Mouse (Mus musculus): ENCODE measurements around the gene Zbtb39. TPM values are rescaled to one million over a fixed set of nuclear protein-coding genes. Genes with fewer than 3 reads are reported as not detected.

The Zbtb39 gene
- polyA plus RNA-seq, 1 experiment from 2014 or later: 4.9 TPM

GRCm38 (mm10) chr10:127738151-127738882 is 1.0 kb upstream of the Zbtb39 start:
- Histone ChIP-seq H3K27ac (ENCODE audit: low read length) (no peak overlapping the region), H3K4me3 (ENCODE audit: low read depth, low read length) (peak overlapping the region; percentile 86; the same call in 1 of the 2 replicates), H3K4me1 (ENCODE audit: control insufficient read depth, insufficient read depth, low read length) (peaks cover 8% of the 10 kb centered on the region; the same call in 1 of the 2 replicates), H3K9me3 (ENCODE audit: control insufficient read depth, low read depth, low read length) (no peaks in the 10 kb centered on the region), H3K4me2 (replicated peaks; ENCODE audit: low read depth, low read length) (peak overlapping the region; percentile 82; the same call in 1 of the 2 replicates), H3K9ac (replicated peaks; ENCODE audit: low read depth, low read length) (no peak overlapping the region), H3K27me3 (ENCODE audit: control insufficient read depth, insufficient read depth, low read length) (no peaks in the 10 kb centered on the region), H3K36me3 (ENCODE audit: control insufficient read depth, insufficient read depth, low read length) (peaks cover 21% of the 10 kb centered on the region)
- WGBS: 42% methylated on average over 13 of the region's 13 CpGs
- 0 out of 2 replicates have a peak, but pooled peaks have one; percentile 11 for ATAC-seq (ENCODE audit: insufficient number of reproducible peaks, insufficient read depth, low FRiP score, low read depth)

GRCm38 (mm10) chr10:127739661-127740161 is 373 bp downstream of the Zbtb39 start:
- peaks cover 34% of the 10 kb centered on the region for H3K36me3 ChIP-seq (ENCODE audit: control insufficient read depth, insufficient read depth, low read length)
- under 1% methylated on average over 49 of the region's 55 CpGs for WGBS
- peak overlapping the region; percentile 82 for H3K4me2 ChIP-seq (replicated peaks; ENCODE audit: low read depth, low read length)
- peak; percentile 15; the same call in 1 of the 2 replicates for ATAC-seq (ENCODE audit: insufficient number of reproducible peaks, insufficient read depth, low FRiP score, low read depth)
- H3K4me3 ChIP-seq (ENCODE audit: low read depth, low read length): peak overlapping the region; percentile 86
- peaks cover 8% of the 10 kb centered on the region; the same call in 1 of the 2 replicates for H3K4me1 ChIP-seq (ENCODE audit: control insufficient read depth, insufficient read depth, low read length)
- H3K27me3 ChIP-seq (ENCODE audit: control insufficient read depth, insufficient read depth, low read length): no peaks in the 10 kb centered on the region
- H3K9ac ChIP-seq (replicated peaks; ENCODE audit: low read depth, low read length): peak overlapping the region; percentile 97
- H3K27ac ChIP-seq (ENCODE audit: low read length): peak overlapping the region; percentile 66
- no peaks in the 10 kb centered on the region for H3K9me3 ChIP-seq (ENCODE audit: control insufficient read depth, low read depth, low read length)

GRCm38 (mm10) chr10:127744661-127745060 is 5.3 kb downstream of the Zbtb39 start:
- Histone ChIP-seq H3K9me3 (ENCODE audit: control insufficient read depth, low read depth, low read length) (no peaks in the 10 kb centered on the region), H3K36me3 (ENCODE audit: control insufficient read depth, insufficient read depth, low read length) (peaks cover 64% of the 10 kb centered on the region), H3K4me2 (replicated peaks; ENCODE audit: low read depth, low read length) (no peak overlapping the region), H3K4me3 (ENCODE audit: low read depth, low read length) (no peak overlapping the region), H3K9ac (replicated peaks; ENCODE audit: low read depth, low read length) (no peak overlapping the region), H3K27ac (ENCODE audit: low read length) (no peak overlapping the region), H3K27me3 (ENCODE audit: control insufficient read depth, insufficient read depth, low read length) (no peaks in the 10 kb centered on the region), H3K4me1 (ENCODE audit: control insufficient read depth, insufficient read depth, low read length) (peaks cover 18% of the 10 kb centered on the region)
- no peak for ATAC-seq (ENCODE audit: insufficient number of reproducible peaks, insufficient read depth, low FRiP score, low read depth)
- 65% methylated on average over 5 of the region's 5 CpGs for WGBS

GRCm38 (mm10) chr10:127745886-127746285 is 6.5 kb downstream of the Zbtb39 start:
- ATAC-seq (ENCODE audit: insufficient number of reproducible peaks, insufficient read depth, low FRiP score, low read depth): no peak
- peaks cover 64% of the 10 kb centered on the region for H3K36me3 ChIP-seq (ENCODE audit: control insufficient read depth, insufficient read depth, low read length)
- H3K27ac ChIP-seq (ENCODE audit: low read length): no peak overlapping the region
- peaks cover 10% of the 10 kb centered on the region; the same call in 1 of the 2 replicates for H3K4me1 ChIP-seq (ENCODE audit: control insufficient read depth, insufficient read depth, low read length)
- H3K4me2 ChIP-seq (replicated peaks; ENCODE audit: low read depth, low read length): no peak overlapping the region
- H3K9ac ChIP-seq (replicated peaks; ENCODE audit: low read depth, low read length): no peak overlapping the region
- no peaks in the 10 kb centered on the region for H3K9me3 ChIP-seq (ENCODE audit: control insufficient read depth, low read depth, low read length)
- 63% methylated on average over 5 of the region's 5 CpGs for WGBS
- H3K27me3 ChIP-seq (ENCODE audit: control insufficient read depth, insufficient read depth, low read length): no peaks in the 10 kb centered on the region
- H3K4me3 ChIP-seq (ENCODE audit: low read depth, low read length): no peak overlapping the region

- no peak overlapping the region for H3K4me3 ChIP-seq (ENCODE audit: low read depth, low read length)
- H3K4me1 ChIP-seq (ENCODE audit: control insufficient read depth, insufficient read depth, low read length): peaks cover 13% of the 10 kb centered on the region; the same call in 1 of the 2 replicates
- no peaks in the 10 kb centered on the region for H3K27me3 ChIP-seq (ENCODE audit: control insufficient read depth, insufficient read depth, low read length)
- H3K36me3 ChIP-seq (ENCODE audit: control insufficient read depth, insufficient read depth, low read length): peaks cover 54% of the 10 kb centered on the region
- H3K4me2 ChIP-seq (replicated peaks; ENCODE audit: low read depth, low read length): no peak overlapping the region
- H3K9me3 ChIP-seq (ENCODE audit: control insufficient read depth, low read depth, low read length): no peaks in the 10 kb centered on the region
- ATAC-seq (ENCODE audit: insufficient number of reproducible peaks, insufficient read depth, low FRiP score, low read depth): no peak
- H3K27ac ChIP-seq (ENCODE audit: low read length): no peak overlapping the region
- no peak overlapping the region for H3K9ac ChIP-seq (replicated peaks; ENCODE audit: low read depth, low read length)
- 90% methylated on average over 8 of the region's 8 CpGs for WGBS
These were observed 7.9 kb downstream of the Zbtb39 start for GRCm38 (mm10) chr10:127747254-127747653.

GRCm38 (mm10) chr10:127748847-127749612 is 9.7 kb downstream of the Zbtb39 start:
- no peaks in the 10 kb centered on the region for H3K9me3 ChIP-seq (ENCODE audit: control insufficient read depth, low read depth, low read length)
- 7% methylated on average over 8 of the region's 8 CpGs for WGBS
- H3K36me3 ChIP-seq (ENCODE audit: control insufficient read depth, insufficient read depth, low read length): peaks cover 36% of the 10 kb centered on the region
- peaks cover 13% of the 10 kb centered on the region; the same call in 1 of the 2 replicates for H3K4me1 ChIP-seq (ENCODE audit: control insufficient read depth, insufficient read depth, low read length)
- no peaks in the 10 kb centered on the region for H3K27me3 ChIP-seq (ENCODE audit: control insufficient read depth, insufficient read depth, low read length)
- H3K4me2 ChIP-seq (replicated peaks; ENCODE audit: low read depth, low read length): peak overlapping the region; percentile 25; the same call in 1 of the 2 replicates
- no peak overlapping the region for H3K27ac ChIP-seq (ENCODE audit: low read length)
- H3K4me3 ChIP-seq (ENCODE audit: low read depth, low read length): no peak overlapping the region
- H3K9ac ChIP-seq (replicated peaks; ENCODE audit: low read depth, low read length): no peak overlapping the region
- no peak for ATAC-seq (ENCODE audit: insufficient number of reproducible peaks, insufficient read depth, low FRiP score, low read depth)

GRCm38 (mm10) chr10:127750136-127750777 is 10.9 kb downstream of the Zbtb39 start:
- peaks cover 25% of the 10 kb centered on the region for H3K36me3 ChIP-seq (ENCODE audit: control insufficient read depth, insufficient read depth, low read length)
- 48% methylated on average over 24 of the region's 24 CpGs for WGBS
- no peaks in the 10 kb centered on the region for H3K27me3 ChIP-seq (ENCODE audit: control insufficient read depth, insufficient read depth, low read length)
- no peak overlapping the region for H3K9ac ChIP-seq (replicated peaks; ENCODE audit: low read depth, low read length)
- H3K4me3 ChIP-seq (ENCODE audit: low read depth, low read length): 0 out of 2 replicates have a peak overlapping the region, but pooled peaks have one; percentile 6
- H3K4me2 ChIP-seq (replicated peaks; ENCODE audit: low read depth, low read length): peak overlapping the region; percentile 25
- peaks cover 13% of the 10 kb centered on the region; the same call in 1 of the 2 replicates for H3K4me1 ChIP-seq (ENCODE audit: control insufficient read depth, insufficient read depth, low read length)
- no peak overlapping the region for H3K27ac ChIP-seq (ENCODE audit: low read length)
- no peaks in the 10 kb centered on the region for H3K9me3 ChIP-seq (ENCODE audit: control insufficient read depth, low read depth, low read length)
- ATAC-seq (ENCODE audit: insufficient number of reproducible peaks, insufficient read depth, low FRiP score, low read depth): no peak

- Histone ChIP-seq H3K9ac (replicated peaks; ENCODE audit: low read depth, low read length) (no peak within 1 kb of the TSS), H3K4me2 (replicated peaks; ENCODE audit: low read depth, low read length) (peak within 1 kb of the TSS; percentile 25; the same call in 1 of the 2 replicates), H3K27ac (ENCODE audit: low read length) (no peak within 1 kb of the TSS), H3K4me1 (ENCODE audit: control insufficient read depth, insufficient read depth, low read length) (peaks cover 18% of the 10 kb centered on the region; the same call in 1 of the 2 replicates), H3K27me3 (ENCODE audit: control insufficient read depth, insufficient read depth, low read length) (no peaks in the 10 kb centered on the region), H3K36me3 (ENCODE audit: control insufficient read depth, insufficient read depth, low read length) (peaks cover 15% of the 10 kb centered on the region), H3K9me3 (ENCODE audit: control insufficient read depth, low read depth, low read length) (no peaks in the 10 kb centered on the region), H3K4me3 (ENCODE audit: low read depth, low read length) (no peak within 1 kb of the TSS)
- WGBS: 37% methylated on average over 8 of the region's 8 CpGs
- no peak for ATAC-seq (ENCODE audit: insufficient number of reproducible peaks, insufficient read depth, low FRiP score, low read depth)
These were observed 12.2 kb downstream of the Zbtb39 start, which contains the start of gene Gpr182 for GRCm38 (mm10) chr10:127751548-127751947. Gene Gpr182 (minus strand): TSS chr10:127751732.

All from stomach, embryonic 14.5 days (tissue).